8 mouse cellular contexts compared by ENCODE assay signal in the genomic region with DNA sequence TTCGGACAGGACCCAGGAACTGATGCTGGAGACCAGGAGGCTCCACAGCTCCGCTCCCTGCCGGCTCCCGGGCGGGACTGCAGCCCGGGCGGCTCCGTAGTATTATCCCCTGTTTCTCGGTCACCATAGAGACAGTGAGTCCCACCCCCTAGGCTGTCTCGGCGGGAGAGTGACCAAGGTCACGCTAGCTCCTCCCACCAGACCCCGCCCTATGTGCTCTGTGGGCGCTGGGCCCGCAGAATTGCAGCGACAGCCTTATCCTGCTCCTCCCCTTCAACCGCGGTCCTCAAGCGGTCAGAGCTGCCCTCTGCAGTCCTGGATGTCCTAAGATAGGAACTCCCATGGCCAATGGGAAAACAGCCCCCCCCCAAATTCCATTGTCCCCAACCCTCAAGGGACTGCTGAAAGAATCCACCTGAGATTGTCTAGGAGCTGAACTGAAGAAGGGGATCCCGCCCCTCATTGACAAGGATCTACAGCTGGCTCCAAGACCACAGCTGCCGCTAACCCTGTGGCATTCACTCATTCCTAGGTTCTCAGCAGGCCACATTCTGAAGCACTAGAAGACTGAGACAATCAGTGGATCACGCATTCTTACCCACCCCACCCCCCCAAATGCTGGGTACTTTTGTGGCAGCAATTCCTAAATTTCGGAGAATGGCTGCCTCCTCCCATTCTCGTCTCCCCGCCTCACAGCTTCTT. TPM values are rescaled to one million over a fixed set of nuclear protein-coding genes. Genes with fewer than 3 reads are reported as not detected.
DNase-seq lines count a peak whose midpoint lies in the region; ATAC-seq and TF ChIP-seq lines count a peak whose summit lies in the region.

Gene Tppp3 (minus strand): TSS at position 213 of the 702 bp plus-strand sequence.

- ATAC-seq in neutrophil, adult 5-6 weeks (ENCODE audit: extremely low read depth, insufficient number of reproducible peaks, low FRiP score, poor library complexity, severe bottlenecking) = peak; percentile 10; the same call in 1 of the 2 replicates

- peak within 1 kb of the TSS; percentile 83 for H3K27ac ChIP-seq in layer of hippocampus, adult 2 months

- H3K4me1 ChIP-seq in lung, adult 2 months (ENCODE audit: control insufficient read depth, insufficient read depth, low read length) = peaks cover 33% of the 10 kb centered on the region

- peak within 1 kb of the TSS; percentile 57 for H3K4me3 ChIP-seq in layer of hippocampus, adult 2 months
- peak within 1 kb of the TSS; percentile 58 for H3K4me3 ChIP-seq in lung, adult 2 months (replicated peaks; ENCODE audit: extremely low read depth, low read depth, low read length)

- intact Hi-C loops in heart, postnatal 36 days (cut with DNase I) = loop anchor here (2.0 kb wide), 1 partner anchor 59 kb away; the partner anchor contains the start of genes Kctd19 and Lrrc36

- peak; percentile 99 for DNase-seq in MN1 (ENCODE audit: low spot score)
- peak; percentile 95 for DNase-seq in cerebellum, adult 9-10 months
- DNase-seq in forelimb bud, embryonic 11.5 days (ENCODE audit: low read depth, low spot score) = peak; percentile 94
- DNase-seq in heart, postnatal 36 days = peak; percentile 96 to 97
- peak; percentile 82 to 85 for DNase-seq in layer of hippocampus, adult 2 months (ENCODE audit: low spot score in 2 of 2)
- peak; percentile 96 for DNase-seq in lung, adult 2 months
- peak; percentile 88 for DNase-seq in testis, postnatal 14 days (ENCODE audit: low spot score)

- TF ChIP-seq POLR2A in lung, adult 2 months (IDR thresholded peaks at IDR 0.05; ENCODE audit: borderline replicate concordance, extremely low read depth, low read depth, low read length) = peak; percentile 88

- peak; percentile 78 for TF ChIP-seq CTCF in layer of hippocampus, adult 2 months (conservative IDR thresholded peaks at IDR 0.05)
- peak; percentile 50 for TF ChIP-seq CTCF in lung, adult 2 months (IDR thresholded peaks at IDR 0.05; ENCODE audit: insufficient read depth, low read length)

- WGBS in lung, adult 2 months = 11% methylated on average over 25 of the region's 25 CpGs

RNA-seq across cellular contexts. Expression of gene Tppp3, which starts in this region (rescaled TPM):
- 10 to 100 TPM; 43.3 to 45.7 TPM for total RNA-seq in heart, postnatal 36 days (2021)
- 10 to 100 TPM; 36.5 to 36.8 TPM for total RNA-seq in layer of hippocampus, adult 2 months (2021)
- polyA plus RNA-seq in lung, adult 2 months (2012; rRNA removed) = 785 and 816 TPM in 2 replicates
- total RNA-seq in neutrophil, adult 5-6 weeks (2017) = 4.9 and 9.3 TPM in 2 replicates

Comparison
In these comparisons a context has a peak if more than half of its experiments do, and no peak if none do; other contexts are left out.
1. Peak in every context shown above with its lines: DNase-seq, ATAC-seq, H3K4me3 ChIP-seq and H3K27ac ChIP-seq.